Mouse (Mus musculus): ENCODE results near the gene Ifit3b.
"Not testable (repeated sequence)": the region's sequence is repeated elsewhere in the genome, so short reads cannot be mapped to it uniquely, and the experiment has no call there.

Ifit3b gene

GRCm38 (mm10) chr19:34612243-34613001, 4.7 kb downstream of the Ifit3b start:
- DNase-seq: not testable (repeated sequence)

DNA sequence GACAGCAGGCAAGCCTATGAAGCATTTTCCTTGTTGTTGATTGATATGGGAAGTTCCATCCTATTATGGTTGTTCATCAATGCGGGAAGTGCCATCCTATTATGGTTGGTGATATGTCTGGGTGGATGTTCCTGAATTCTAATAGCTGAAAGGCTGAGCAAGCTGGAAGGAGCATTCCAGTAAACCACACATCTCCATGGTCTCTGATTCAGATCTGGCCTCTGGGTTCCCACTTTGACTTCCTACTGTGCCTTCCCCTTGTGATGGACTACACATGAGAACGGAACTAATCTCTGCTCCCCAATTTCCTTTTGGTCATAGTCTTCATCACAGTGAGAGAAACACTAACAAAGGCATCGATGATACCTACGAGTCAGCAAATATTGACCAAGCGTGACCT, 13.1 kb downstream of the Ifit3b start:
- DNase-seq: no peak

DNA sequence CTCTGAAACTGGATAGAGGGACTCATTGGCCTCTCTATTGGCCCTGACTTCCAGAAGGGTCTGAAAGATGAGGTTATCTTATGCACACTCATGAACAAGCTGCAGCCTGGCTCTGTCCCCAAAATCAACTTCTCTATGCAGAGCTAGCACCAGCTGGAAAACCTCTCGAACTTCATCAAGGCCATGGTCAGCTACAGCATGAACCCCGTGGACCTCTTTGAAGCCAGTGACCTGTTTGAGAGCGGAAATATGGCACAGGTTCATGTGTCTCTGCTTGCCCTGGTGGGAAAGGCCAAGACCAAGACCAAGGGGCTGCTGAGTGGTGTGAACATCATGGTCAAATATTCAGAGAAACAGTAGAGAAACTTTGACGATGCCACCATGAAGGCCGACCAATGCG, 16.0 kb downstream of the Ifit3b start:
- no peak for DNase-seq

- DNase-seq: no peak
Measured at GRCm38 (mm10) chr19:34624663-34625062, 16.9 kb downstream of the Ifit3b start.

DNA sequence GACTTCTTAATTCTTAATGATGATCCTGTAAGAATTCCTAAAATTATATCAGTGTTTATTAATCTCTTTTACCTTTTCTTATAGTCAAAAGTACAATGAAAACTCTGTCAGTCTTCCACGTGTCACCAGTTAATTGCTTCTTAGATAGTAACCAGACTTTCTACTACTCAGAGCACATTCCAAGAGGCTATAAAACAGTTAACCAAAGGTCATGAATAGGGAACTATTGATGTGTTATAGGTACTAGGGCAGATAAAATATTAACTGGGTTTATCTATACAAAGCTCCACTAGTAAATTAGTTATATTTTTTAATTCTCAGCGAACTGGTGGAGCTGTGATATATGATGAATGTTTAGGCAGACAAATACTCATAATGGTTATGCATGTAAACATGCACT, 19.7 kb downstream of the Ifit3b start:
- no peak for DNase-seq

DNA sequence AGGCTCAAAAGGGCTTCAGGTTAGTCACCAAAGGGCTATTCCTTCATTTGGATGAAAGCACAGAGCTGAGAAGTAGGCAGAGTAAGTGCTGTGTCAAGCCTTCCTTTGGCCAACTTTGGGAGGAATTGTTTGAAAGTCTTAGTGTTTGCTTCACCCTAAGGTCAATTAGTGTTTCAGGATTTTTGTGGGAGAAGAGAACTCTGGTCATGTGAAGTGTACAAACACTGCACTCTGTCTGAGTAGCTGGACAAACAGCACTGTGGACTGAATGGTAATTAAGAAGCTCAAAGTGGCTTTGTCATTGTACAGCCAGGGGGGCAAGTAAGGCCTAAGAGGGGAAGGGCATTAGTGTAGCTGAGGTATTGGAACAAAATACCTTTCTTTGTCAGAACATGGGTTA, 23.7 kb downstream of the Ifit3b start:
- DNase-seq: no peak

DNA sequence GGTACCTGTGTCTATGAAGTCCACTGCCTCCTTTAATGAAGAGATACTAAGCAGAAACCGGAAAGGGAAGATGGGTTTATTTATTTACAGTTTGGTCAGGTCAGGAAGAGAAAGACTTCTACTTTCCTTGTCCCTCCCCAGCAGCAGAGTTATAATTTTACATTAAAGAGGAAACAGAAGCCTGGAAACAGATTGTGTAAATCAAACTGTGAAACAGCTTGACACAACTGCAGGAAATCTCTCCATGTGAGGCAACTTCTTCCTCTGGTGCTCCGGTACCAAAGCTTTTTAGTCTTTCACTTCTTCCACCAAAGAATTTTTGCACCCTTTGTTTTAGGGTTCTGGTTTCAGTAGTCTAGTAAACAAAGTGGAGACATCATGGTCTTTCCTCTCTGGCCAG, 25.7 kb downstream of the Ifit3b start:
- DNase-seq: no peak

- peak; percentile 40 for DNase-seq
Measured at GRCm38 (mm10) chr19:34636933-34637557, 29.3 kb downstream of the Ifit3b start.

GRCm38 (mm10) chr19:34640623-34641022, 32.9 kb downstream of the Ifit3b start, which contains the start of the genes Ifit1bl2 and Ifit1:
TSS of gene Ifit1bl2 (minus strand) at chr19:34640743.
TSS of gene Ifit1 (plus strand) at chr19:34640871.
- DNase-seq: no peak

DNA sequence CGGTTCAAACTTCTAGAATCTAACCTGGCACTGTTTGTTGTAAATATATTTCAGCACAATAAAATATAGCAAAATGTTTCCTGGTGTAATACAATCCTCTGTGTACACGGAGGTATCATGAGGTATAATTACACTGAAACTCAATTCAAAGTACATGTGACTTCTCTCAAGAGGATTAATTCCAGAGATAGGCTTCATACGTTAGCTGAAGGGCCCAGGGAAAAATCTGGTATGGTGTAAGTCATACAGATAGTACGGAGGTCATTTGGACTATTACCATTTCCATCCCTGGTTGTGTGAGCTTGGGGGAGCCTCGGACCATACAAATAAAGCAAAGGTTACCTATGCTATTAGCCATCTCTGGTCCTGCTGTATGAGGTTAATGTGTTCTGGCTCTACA, 34.8 kb downstream of the Ifit3b start:
- no peak for DNase-seq

- not testable (repeated sequence) for DNase-seq
Measured at GRCm38 (mm10) chr19:34647630-34648029, 39.9 kb downstream of the Ifit3b start.

- no peak for DNase-seq
Measured at GRCm38 (mm10) chr19:34650276-34650675, 42.5 kb downstream of the Ifit3b start.

DNA sequence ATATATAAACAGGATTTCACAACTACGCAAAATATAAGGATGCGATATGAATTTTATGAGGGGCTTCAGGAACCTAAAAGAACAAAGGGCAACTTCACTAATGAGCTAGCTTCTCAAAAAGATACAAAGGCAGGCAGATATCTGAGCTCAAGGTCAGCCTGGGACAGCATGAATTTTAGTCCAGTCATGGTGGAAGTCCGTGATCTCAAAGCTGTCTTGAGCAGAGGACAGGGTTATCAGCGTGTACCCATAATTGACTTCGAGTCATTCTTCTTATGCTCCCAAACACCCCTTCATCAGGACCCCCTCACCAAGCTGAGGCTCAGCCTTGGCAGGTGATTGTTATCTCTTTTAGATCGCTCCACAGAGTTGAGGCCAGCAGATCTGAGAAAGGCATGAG, 43.2 kb downstream of the Ifit3b start:
- no peak for DNase-seq

GRCm38 (mm10) chr19:34655227-34655805, 47.5 kb downstream of the Ifit3b start:
- no peak for DNase-seq

DNA sequence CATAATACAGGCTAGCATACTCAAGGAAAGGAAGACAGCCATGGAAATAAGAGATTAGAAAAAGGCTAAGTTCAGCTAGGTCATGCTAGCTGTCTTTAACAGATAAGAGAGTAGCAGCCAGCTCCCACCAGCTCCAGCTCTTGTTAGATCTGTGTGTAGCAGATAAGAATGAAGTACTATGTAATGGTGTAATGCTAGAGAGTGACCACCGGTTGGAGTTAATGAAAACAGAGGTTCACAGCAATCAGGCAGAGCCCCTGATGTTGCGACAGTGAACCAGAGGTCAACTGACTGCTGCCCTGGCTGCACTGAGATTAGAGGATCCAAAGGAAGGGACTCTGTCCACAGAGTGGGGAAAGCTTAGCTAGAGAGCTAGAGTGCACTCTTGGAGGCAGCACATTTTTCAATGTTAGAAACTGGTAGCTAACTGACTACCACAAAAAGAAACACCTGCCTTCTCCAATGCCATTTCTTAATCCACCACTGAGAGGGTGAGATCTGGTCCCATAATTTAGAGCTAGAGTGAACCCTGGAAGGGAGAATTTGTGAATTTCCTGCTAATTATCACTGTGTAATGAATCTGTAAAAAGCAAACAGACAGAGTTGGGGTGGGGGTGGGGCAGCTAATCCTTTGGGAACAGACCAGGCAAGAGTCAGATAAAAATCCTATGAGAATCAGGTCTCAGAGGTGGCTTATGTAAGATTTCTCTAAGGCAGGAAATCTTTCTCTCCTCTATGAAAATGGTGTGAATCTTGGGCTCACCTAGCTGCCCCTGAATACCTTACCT, 48.9 kb downstream of the Ifit3b start:
- peak; percentile 79 for DNase-seq

GRCm38 (mm10) chr19:34662067-34662507, 54.3 kb downstream of the Ifit3b start:
- DNase-seq: peak; percentile 79

- DNase-seq: peak; percentile 65
Measured at GRCm38 (mm10) chr19:34662740-34663139, 55.0 kb downstream of the Ifit3b start.
